Mouse (Mus musculus): ENCODE results near the gene D630045J12Rik. TPM values are rescaled to one million over a fixed set of nuclear protein-coding genes. Genes with fewer than 3 reads are reported as not detected.
A peak's percentile ranks its signal among the peaks of the same experiment; 100 is the strongest.

The D630045J12Rik gene
- polyA plus RNA-seq, 1 experiment from 2014 or later = 6.2 TPM

DNA sequence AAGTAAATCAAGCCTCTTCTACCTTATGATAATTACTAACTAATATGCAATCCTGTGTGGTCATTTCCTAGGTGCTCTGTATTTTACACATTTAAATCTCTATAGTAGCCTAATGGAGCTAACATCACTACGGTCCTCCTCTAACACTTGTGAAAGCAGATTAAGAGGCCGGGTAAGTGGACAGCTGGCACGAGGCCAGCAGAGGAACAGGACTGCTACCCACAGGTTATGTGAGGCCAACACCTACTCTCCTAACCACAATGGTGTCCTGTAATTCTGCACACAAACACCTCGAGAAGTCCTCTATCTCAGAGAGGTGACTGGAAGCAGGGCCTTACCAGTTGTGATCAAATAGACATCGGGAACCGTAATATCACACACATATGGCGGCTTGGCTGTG is 59.8 kb downstream of the D630045J12Rik start:
- no peak overlapping the region for H3K27ac ChIP-seq (ENCODE audit: low read depth)
- H3K36me3 ChIP-seq (ENCODE audit: insufficient read depth) = peaks cover 21% of the 10 kb centered on the region
- ATAC-seq (ENCODE audit: insufficient read depth) (no peak), DNase-seq (peak; percentile 40)
- 75% methylated on average over 7 of the region's 7 CpGs for WGBS
- no peak overlapping the region for H3K4me2 ChIP-seq
- no peaks in the 10 kb centered on the region for H3K4me1 ChIP-seq (ENCODE audit: insufficient read depth)
- TF ChIP-seq CTCF (IDR thresholded peaks at IDR 0.05; ENCODE audit: low read depth) = no peak
- H3K9ac ChIP-seq = no peak overlapping the region
- H3K4me3 ChIP-seq (ENCODE audit: low read depth, low read length) = no peak overlapping the region
- H3K27me3 ChIP-seq (ENCODE audit: insufficient read depth, low read length) = no peaks in the 10 kb centered on the region
- H3K9me3 ChIP-seq (ENCODE audit: low read depth, low read length) = no peaks in the 10 kb centered on the region

DNA sequence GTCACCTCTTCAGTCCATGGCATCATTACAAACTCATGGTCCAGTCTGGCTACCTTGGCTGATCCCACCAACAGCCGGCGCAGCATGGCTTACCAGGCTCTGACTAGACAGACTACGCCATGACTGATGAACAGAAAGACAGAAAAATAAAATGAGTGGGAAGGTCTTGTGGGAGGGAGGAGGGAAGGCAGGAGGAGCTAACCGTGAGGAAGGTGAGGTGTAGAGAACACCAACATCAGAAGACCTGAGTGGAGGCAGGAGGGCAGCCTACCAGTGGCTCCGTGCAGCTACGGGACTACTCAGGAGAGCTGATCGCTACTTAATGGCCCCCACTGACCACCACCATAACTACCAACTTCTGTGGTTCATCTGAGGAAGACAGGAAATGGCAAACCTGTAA is 60.9 kb downstream of the D630045J12Rik start:
- Histone ChIP-seq H3K36me3 (ENCODE audit: insufficient read depth) (peaks cover 27% of the 10 kb centered on the region), H3K4me2 (no peak overlapping the region), H3K4me1 (ENCODE audit: insufficient read depth) (no peaks in the 10 kb centered on the region), H3K9ac (no peak overlapping the region), H3K4me3 (ENCODE audit: low read depth, low read length) (no peak overlapping the region), H3K9me3 (ENCODE audit: low read depth, low read length) (no peaks in the 10 kb centered on the region), H3K27me3 (ENCODE audit: insufficient read depth, low read length) (no peaks in the 10 kb centered on the region), H3K27ac (ENCODE audit: low read depth) (no peak overlapping the region)
- no peak for DNase-seq
- WGBS = 94% methylated on average over 7 of the region's 7 CpGs
- ATAC-seq (ENCODE audit: insufficient read depth) = no peak
- TF ChIP-seq CTCF (IDR thresholded peaks at IDR 0.05; ENCODE audit: low read depth) = no peak

DNA sequence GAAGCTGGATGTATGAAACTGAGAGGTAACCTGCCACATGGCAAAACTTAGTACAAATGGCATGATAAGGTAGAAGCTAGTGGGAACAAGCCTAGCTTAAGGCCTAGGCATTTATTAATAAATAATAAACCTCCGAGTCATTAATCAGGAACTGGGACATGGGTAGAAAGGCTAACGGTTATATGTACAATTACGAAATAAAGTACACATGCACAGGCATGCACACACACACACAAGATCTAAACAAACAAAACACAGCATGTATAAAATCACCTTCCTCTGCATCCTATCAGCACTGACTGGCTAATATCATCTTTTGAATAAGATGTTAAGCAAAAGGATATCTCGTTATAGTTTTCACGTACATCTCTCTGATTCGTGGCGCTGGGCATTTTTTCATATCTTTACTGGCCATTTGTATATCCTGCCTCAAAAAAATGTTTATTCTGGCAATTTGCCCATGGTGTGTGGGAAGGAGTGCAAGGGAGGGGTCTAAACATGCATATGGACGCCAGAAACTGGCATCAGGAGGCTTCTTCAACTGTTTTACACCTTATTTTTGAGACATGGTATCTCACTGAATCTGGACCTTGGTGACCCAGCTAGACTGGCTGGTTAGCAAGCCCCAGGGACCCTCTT is 67.4 kb downstream of the D630045J12Rik start:
- no peak overlapping the region for H3K4me3 ChIP-seq (ENCODE audit: low read depth, low read length)
- H3K4me2 ChIP-seq = no peak overlapping the region
- TF ChIP-seq CTCF (IDR thresholded peaks at IDR 0.05; ENCODE audit: low read depth) = no peak
- no peak overlapping the region for H3K27ac ChIP-seq (ENCODE audit: low read depth)
- no peaks in the 10 kb centered on the region for H3K4me1 ChIP-seq (ENCODE audit: insufficient read depth)
- no peaks in the 10 kb centered on the region for H3K9me3 ChIP-seq (ENCODE audit: low read depth, low read length)
- H3K36me3 ChIP-seq (ENCODE audit: insufficient read depth) = peaks cover 20% of the 10 kb centered on the region
- H3K27me3 ChIP-seq (ENCODE audit: insufficient read depth, low read length) = no peaks in the 10 kb centered on the region
- no peak overlapping the region for H3K9ac ChIP-seq
- peak; percentile 43 for DNase-seq
- no peak for ATAC-seq (ENCODE audit: insufficient read depth)
- 70% methylated on average over 8 of the region's 8 CpGs for WGBS

DNA sequence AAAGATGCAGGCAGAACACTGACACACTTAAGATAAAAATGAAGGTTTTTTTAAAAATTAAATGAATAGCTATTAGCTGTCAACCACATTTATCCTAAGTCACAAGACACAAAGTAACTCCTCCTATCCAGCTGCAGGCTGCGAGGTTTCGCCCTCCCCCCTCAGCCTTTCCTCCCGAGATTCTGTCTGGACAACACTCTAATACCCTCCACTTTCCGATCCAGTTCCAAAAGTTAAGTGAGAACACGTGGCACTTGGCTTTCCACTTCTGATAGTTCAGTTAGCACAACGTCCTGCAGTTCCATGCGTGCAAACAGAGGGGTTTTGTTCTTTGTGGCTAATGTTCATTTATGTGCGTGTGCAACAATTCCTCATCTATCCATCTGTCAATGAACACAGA is 69.0 kb downstream of the D630045J12Rik start:
- TF ChIP-seq CTCF (IDR thresholded peaks at IDR 0.05; ENCODE audit: low read depth) = no peak
- H3K4me3 ChIP-seq (ENCODE audit: low read depth, low read length) = no peak overlapping the region
- DNase-seq = peak; percentile 15
- no peaks in the 10 kb centered on the region for H3K27me3 ChIP-seq (ENCODE audit: insufficient read depth, low read length)
- H3K4me1 ChIP-seq (ENCODE audit: insufficient read depth) = no peaks in the 10 kb centered on the region
- H3K4me2 ChIP-seq = no peak overlapping the region
- H3K36me3 ChIP-seq (ENCODE audit: insufficient read depth) = peaks cover 21% of the 10 kb centered on the region
- no peak overlapping the region for H3K9ac ChIP-seq
- no peak overlapping the region for H3K27ac ChIP-seq (ENCODE audit: low read depth)
- no peak for ATAC-seq (ENCODE audit: insufficient read depth)
- no peaks in the 10 kb centered on the region for H3K9me3 ChIP-seq (ENCODE audit: low read depth, low read length)
- 60% methylated on average over 8 of the region's 8 CpGs for WGBS

DNA sequence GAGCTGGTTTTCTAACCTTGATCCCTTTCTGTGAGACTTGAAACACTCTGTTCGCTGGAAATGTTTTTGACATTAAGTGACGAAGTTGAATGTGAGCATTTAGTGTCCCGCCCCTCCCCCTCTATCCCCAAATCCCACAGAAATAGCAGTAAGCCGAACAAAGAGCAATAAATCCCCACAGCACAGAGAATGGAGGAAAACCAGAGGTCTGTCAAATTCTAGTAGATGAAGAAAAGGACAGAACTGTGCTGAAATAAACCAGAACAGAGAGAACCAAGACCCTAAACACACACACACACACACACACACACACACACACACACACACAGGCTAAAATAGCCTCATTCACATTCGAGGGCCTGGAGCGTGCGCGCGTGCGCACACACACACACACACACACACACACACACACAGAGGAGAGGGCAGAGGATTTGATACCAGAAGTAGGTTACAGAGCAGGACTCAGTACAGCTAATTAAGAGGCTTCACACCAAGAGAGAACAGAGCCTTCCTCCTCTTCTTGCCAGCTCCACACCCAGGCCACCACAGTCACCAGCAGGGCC is 72.0 kb downstream of the D630045J12Rik start:
- no peak overlapping the region for H3K4me3 ChIP-seq (ENCODE audit: low read depth, low read length)
- peaks cover 27% of the 10 kb centered on the region for H3K36me3 ChIP-seq (ENCODE audit: insufficient read depth)
- TF ChIP-seq CTCF (IDR thresholded peaks at IDR 0.05; ENCODE audit: low read depth) = no peak
- H3K9ac ChIP-seq = no peak overlapping the region
- ATAC-seq (ENCODE audit: insufficient read depth) = no peak
- H3K4me2 ChIP-seq = no peak overlapping the region
- no peaks in the 10 kb centered on the region for H3K27me3 ChIP-seq (ENCODE audit: insufficient read depth, low read length)
- H3K27ac ChIP-seq (ENCODE audit: low read depth) = no peak overlapping the region
- no peak for DNase-seq
- 79% methylated on average over 10 of the region's 10 CpGs for WGBS
- no peaks in the 10 kb centered on the region for H3K4me1 ChIP-seq (ENCODE audit: insufficient read depth)
- H3K9me3 ChIP-seq (ENCODE audit: low read depth, low read length) = no peaks in the 10 kb centered on the region

DNA sequence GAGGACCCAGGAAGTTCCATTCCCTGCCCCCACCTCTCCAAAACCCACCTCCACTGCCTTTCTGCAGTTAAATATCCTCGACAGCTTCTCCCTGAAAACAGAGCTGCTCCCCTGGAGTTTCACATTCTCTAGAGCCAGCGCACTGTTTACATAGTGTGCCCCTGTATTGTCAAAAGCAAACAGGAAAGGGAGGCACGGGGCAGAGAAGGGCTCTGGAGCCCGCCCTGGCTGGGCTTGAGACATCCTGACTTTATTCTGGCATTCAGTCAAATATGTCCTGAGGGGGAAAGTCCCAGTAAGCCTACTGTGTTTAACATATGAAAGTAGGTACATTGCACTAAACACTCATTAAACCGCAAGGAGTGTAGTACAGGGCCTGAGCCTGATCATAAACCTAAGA is 73.1 kb downstream of the D630045J12Rik start:
- DNase-seq (peak; percentile 75), ATAC-seq (ENCODE audit: insufficient read depth) (peak; percentile 85)
- H3K4me1 ChIP-seq (ENCODE audit: insufficient read depth) = no peaks in the 10 kb centered on the region
- TF ChIP-seq CTCF (IDR thresholded peaks at IDR 0.05; ENCODE audit: low read depth) = no peak
- no peaks in the 10 kb centered on the region for H3K27me3 ChIP-seq (ENCODE audit: insufficient read depth, low read length)
- no peak overlapping the region for H3K4me3 ChIP-seq (ENCODE audit: low read depth, low read length)
- H3K4me2 ChIP-seq = no peak overlapping the region
- no peaks in the 10 kb centered on the region for H3K9me3 ChIP-seq (ENCODE audit: low read depth, low read length)
- peak overlapping the region; percentile 44; the same call in 1 of the 2 replicates for H3K27ac ChIP-seq (ENCODE audit: low read depth)
- H3K9ac ChIP-seq = no peak overlapping the region
- WGBS = 36% methylated on average over 5 of the region's 5 CpGs
- peaks cover 30% of the 10 kb centered on the region for H3K36me3 ChIP-seq (ENCODE audit: insufficient read depth)

DNA sequence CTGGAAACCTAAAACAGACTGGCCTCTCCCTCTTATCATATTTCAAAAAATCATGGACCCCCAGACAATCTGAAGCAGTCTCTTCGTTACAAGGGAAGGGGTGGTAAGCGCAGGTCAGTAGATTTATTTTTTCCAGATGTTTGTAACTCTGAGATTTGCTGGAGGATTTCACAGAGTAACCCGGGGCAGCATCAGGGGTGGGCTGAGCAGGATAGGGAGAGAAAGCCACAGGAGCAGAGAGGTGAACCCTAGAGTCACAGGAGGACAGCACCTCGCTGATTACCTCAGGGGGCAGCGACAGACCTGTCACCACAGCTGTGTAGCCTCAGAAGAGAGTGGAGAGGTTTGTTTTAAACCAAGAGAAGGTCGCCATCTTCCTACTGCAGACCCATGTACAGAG is 88.4 kb downstream of the D630045J12Rik start:
- 64% methylated on average over 6 of the region's 6 CpGs for WGBS
- no peak for DNase-seq

More for the DNA sequence above, 88.4 kb downstream of the D630045J12Rik start:
- peaks cover 30% of the 10 kb centered on the region; the same call in 1 of the 2 replicates for H3K36me3 ChIP-seq (ENCODE audit: insufficient read depth)
- no peaks in the 10 kb centered on the region for H3K4me1 ChIP-seq (ENCODE audit: insufficient read depth)
- TF ChIP-seq CTCF (IDR thresholded peaks at IDR 0.05; ENCODE audit: low read depth) = no peak
- no peak for ATAC-seq (ENCODE audit: insufficient read depth)
- H3K4me3 ChIP-seq (ENCODE audit: low read depth, low read length) = no peak overlapping the region
- H3K27ac ChIP-seq (ENCODE audit: low read depth) = no peak overlapping the region
- H3K27me3 ChIP-seq (ENCODE audit: insufficient read depth, low read length) = no peaks in the 10 kb centered on the region
- H3K9me3 ChIP-seq (ENCODE audit: low read depth, low read length) = no peaks in the 10 kb centered on the region
- no peak overlapping the region for H3K4me2 ChIP-seq
- no peak overlapping the region for H3K9ac ChIP-seq

Measured in lung, embryonic 14.5 days (tissue).